Mouse (Mus musculus) cortical plate, adult 2 months (tissue): ENCODE data around the gene Adipoq.

ENCODE experiments used
- CTCF ChIP-seq: fragments of 200-500 bp; IDR thresholded peaks from 2 replicates; pipeline ENCODE4 v1.5.1; 2011; ENCODE audit warnings: mild to moderate bottlenecking, control low read depth, low read length; ENCODE audit not compliant: insufficient read depth; ENCODE audit errors: extremely low read depth
- POLR2A ChIP-seq: fragments of 200-500 bp; IDR thresholded peaks from 2 replicates; pipeline ENCODE4 v1.6.1; 2011; ENCODE audit warnings: mild to moderate bottlenecking, low read length, control low read depth; ENCODE audit not compliant: insufficient read depth; ENCODE audit errors: extremely low read depth

GRCm38 (mm10) chr16:23158292-23158691, 12.0 kb downstream of the Adipoq start:
- no peak for TF ChIP-seq POLR2A
- no peak for TF ChIP-seq CTCF
